Mouse (Mus musculus) forebrain, embryonic 12.5 days (tissue): ENCODE measurements around the gene Ubr4. TPM values are rescaled to one million over a fixed set of nuclear protein-coding genes. Genes with fewer than 3 reads are reported as not detected.

Experiments
- ATAC-seq: fragments of 200-750 bp; cut with Nextera tagmentation; 2 replicates; pipeline ENCODE4 v1.8.0; 2017; ENCODE audit warnings: moderate TSS enrichment; ENCODE audit not compliant: low FRiP score
- H3K27ac ChIP-seq: fragments of 300-500 bp; sonication (generic); 2 replicates; pipeline ENCODE4 v1.5.1; 2016; ENCODE audit warnings: mild to moderate bottlenecking
- H3K27me3 ChIP-seq: fragments of 300-500 bp; sonication (generic); 2 replicates; pipeline ENCODE4 v1.6.1; 2016; ENCODE audit warnings: mild to moderate bottlenecking
- H3K36me3 ChIP-seq: fragments of 300-500 bp; sonication (generic); replicated peaks from 2 replicates; pipeline ENCODE4 v1.6.1; 2016; ENCODE audit warnings: mild to moderate bottlenecking
- H3K4me1 ChIP-seq: fragments of 300-500 bp; sonication (generic); 2 replicates; pipeline ENCODE4 v1.6.1; 2016
- H3K4me2 ChIP-seq: fragments of 300-500 bp; sonication (generic); 2 replicates; pipeline ENCODE4 v1.6.1; 2016; ENCODE audit warnings: mild to moderate bottlenecking, moderate library complexity
- H3K4me3 ChIP-seq: fragments of 300-500 bp; sonication (generic); replicated peaks from 2 replicates; pipeline ENCODE4 v1.5.1; 2016; ENCODE audit warnings: mild to moderate bottlenecking
- H3K9ac ChIP-seq: fragments of 300-500 bp; sonication (generic); 2 replicates; pipeline ENCODE4 v1.6.1; 2016; ENCODE audit warnings: mild to moderate bottlenecking
- H3K9me3 ChIP-seq: fragments of 300-500 bp; sonication (generic); 2 replicates; pipeline ENCODE4 v1.6.1; 2016
- WGBS: fragments of 180-500 bp; shearing (Covaris S2); methylation state at CpG from one replicate; pipeline ENCODE4 v1.1.7; 2016; 5-methylcytosine and 5-hydroxymethylcytosine counted together
- polyA plus RNA-seq: library from polyadenylated mRNA; unstranded; fragments of >200 nt; fragmentation: Nextera tagmentation; extraction: Ambion mirVana; gene quantifications from 2 replicates; pipeline ENCODE4 v1.2.1, GENCODE M21; 2016

Gene Ubr4
- polyA plus RNA-seq, 1 experiment from 2014 or later = 81.5 TPM

GRCm38 (mm10) chr4:139400487-139400886 lies 48.1 kb downstream of the Ubr4 start:
- no peaks in the 10 kb centered on the region for H3K9me3 ChIP-seq
- H3K4me1 ChIP-seq = no peaks in the 10 kb centered on the region
- H3K36me3 ChIP-seq = peaks cover 97% of the 10 kb centered on the region
- no peak overlapping the region for H3K27ac ChIP-seq
- no peak overlapping the region for H3K4me3 ChIP-seq
- no peaks in the 10 kb centered on the region for H3K27me3 ChIP-seq
- WGBS = 87% methylated on average over 5 of the region's 5 CpGs
- ATAC-seq = no peak
- no peak overlapping the region for H3K4me2 ChIP-seq
- no peak overlapping the region for H3K9ac ChIP-seq

GRCm38 (mm10) chr4:139403214-139403613 lies 50.8 kb downstream of the Ubr4 start:
- Histone ChIP-seq H3K9me3 (no peaks in the 10 kb centered on the region), H3K4me3 (no peak overlapping the region), H3K27ac (no peak overlapping the region), H3K4me1 (no peaks in the 10 kb centered on the region), H3K27me3 (no peaks in the 10 kb centered on the region), H3K4me2 (no peak overlapping the region), H3K9ac (no peak overlapping the region), H3K36me3 (peaks cover 99% of the 10 kb centered on the region)
- ATAC-seq = no peak
- 84% methylated on average over 14 of the region's 14 CpGs for WGBS

GRCm38 (mm10) chr4:139411351-139411750 lies 58.9 kb downstream of the Ubr4 start:
- no peaks in the 10 kb centered on the region for H3K4me1 ChIP-seq
- H3K4me3 ChIP-seq = no peak overlapping the region
- no peak overlapping the region for H3K4me2 ChIP-seq
- peaks cover 99% of the 10 kb centered on the region for H3K36me3 ChIP-seq
- 96% methylated on average over 3 of the region's 3 CpGs for WGBS
- no peak overlapping the region for H3K27ac ChIP-seq
- H3K9me3 ChIP-seq = no peaks in the 10 kb centered on the region
- ATAC-seq = no peak
- no peaks in the 10 kb centered on the region for H3K27me3 ChIP-seq
- H3K9ac ChIP-seq = no peak overlapping the region

- Histone ChIP-seq H3K9me3 (no peaks in the 10 kb centered on the region), H3K9ac (no peak overlapping the region), H3K27ac (no peak overlapping the region), H3K4me2 (no peak overlapping the region), H3K36me3 (peaks cover 100% of the 10 kb centered on the region), H3K4me1 (no peaks in the 10 kb centered on the region), H3K27me3 (no peaks in the 10 kb centered on the region), H3K4me3 (no peak overlapping the region)
- 67% methylated on average over 1 of the region's 1 CpGs for WGBS
- no peak for ATAC-seq
These were observed 65.5 kb downstream of the Ubr4 start for GRCm38 (mm10) chr4:139417868-139418267.

GRCm38 (mm10) chr4:139421621-139422020 lies 69.2 kb downstream of the Ubr4 start:
- ATAC-seq = no peak
- 93% methylated on average over 7 of the region's 7 CpGs for WGBS
- Histone ChIP-seq H3K4me3 (no peak overlapping the region), H3K4me1 (no peaks in the 10 kb centered on the region), H3K4me2 (no peak overlapping the region), H3K27me3 (no peaks in the 10 kb centered on the region), H3K9me3 (no peaks in the 10 kb centered on the region), H3K36me3 (peaks cover 100% of the 10 kb centered on the region), H3K27ac (no peak overlapping the region), H3K9ac (no peak overlapping the region)

DNA sequence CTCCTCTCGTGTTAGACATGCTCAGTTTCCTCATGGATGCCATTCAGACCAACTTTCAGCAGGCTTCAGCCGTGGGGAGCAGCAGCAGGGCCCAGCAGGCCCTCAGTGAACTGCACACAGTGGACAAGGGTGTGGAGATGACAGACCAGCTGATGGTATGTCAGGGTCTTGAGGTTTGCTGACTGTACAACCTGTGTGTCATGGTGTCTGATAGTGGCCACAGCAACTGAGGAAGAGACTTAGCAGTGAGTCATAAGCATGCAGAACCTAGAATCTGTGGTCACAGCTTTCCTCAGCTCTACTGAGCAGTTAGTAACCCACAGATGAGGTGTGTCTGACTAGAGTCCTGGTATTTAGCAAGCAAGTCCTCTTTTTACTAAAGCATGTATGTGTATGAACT lies 70.0 kb downstream of the Ubr4 start:
- no peaks in the 10 kb centered on the region for H3K9me3 ChIP-seq
- WGBS = 92% methylated on average over 2 of the region's 2 CpGs
- no peak for ATAC-seq
- H3K27ac ChIP-seq = no peak overlapping the region
- H3K4me2 ChIP-seq = no peak overlapping the region
- no peaks in the 10 kb centered on the region for H3K27me3 ChIP-seq
- H3K4me1 ChIP-seq = no peaks in the 10 kb centered on the region
- no peak overlapping the region for H3K9ac ChIP-seq
- H3K4me3 ChIP-seq = no peak overlapping the region
- H3K36me3 ChIP-seq = peaks cover 100% of the 10 kb centered on the region

DNA sequence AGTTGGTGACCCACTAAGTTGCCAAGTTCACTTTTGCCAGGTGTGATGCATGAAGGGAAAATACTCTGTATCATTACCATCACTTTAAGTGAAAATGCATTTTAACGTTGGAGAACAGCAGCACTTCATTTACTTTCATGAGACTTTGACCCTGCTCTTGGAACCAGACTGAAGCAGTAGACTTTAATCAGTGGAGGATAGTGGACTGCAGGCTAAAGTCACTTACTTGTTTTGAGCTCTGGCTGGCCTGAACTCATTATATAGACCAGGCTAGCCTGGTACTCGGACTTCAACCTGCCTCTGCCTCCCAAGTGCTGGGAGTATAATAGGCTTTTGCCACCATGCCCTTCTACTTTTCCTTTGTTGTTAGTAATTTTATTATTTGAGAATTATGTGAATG lies 70.9 kb downstream of the Ubr4 start:
- Histone ChIP-seq H3K27ac (no peak overlapping the region), H3K9ac (no peak overlapping the region), H3K27me3 (no peaks in the 10 kb centered on the region), H3K9me3 (no peaks in the 10 kb centered on the region), H3K4me3 (no peak overlapping the region), H3K36me3 (peaks cover 100% of the 10 kb centered on the region), H3K4me1 (no peaks in the 10 kb centered on the region), H3K4me2 (no peak overlapping the region)
- WGBS = 85% methylated on average over 2 of the region's 2 CpGs
- ATAC-seq = no peak

DNA sequence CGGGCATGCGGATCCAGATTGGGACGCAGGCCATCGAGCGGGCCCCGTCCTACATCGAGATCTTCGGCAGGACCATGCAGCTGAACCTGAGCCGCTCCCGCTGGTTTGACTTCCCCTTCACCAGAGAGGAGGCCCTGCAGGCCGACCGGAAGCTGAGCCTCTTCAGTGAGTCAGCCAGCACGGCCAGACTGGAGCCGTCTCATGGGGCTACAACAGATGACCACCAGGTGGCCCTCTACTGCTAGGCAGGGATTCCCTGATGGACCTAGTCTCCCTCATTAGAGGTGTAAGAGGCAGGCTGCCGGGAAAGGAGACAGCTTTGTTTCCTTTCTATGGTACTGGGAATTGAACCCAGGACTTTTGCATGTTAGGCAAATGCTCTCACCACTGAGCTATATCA lies 77.8 kb downstream of the Ubr4 start:
- Histone ChIP-seq H3K9ac (no peak overlapping the region), H3K4me1 (no peaks in the 10 kb centered on the region), H3K27me3 (no peaks in the 10 kb centered on the region), H3K27ac (0 out of 2 replicates have a peak overlapping the region, but pooled peaks have one; percentile 13), H3K4me2 (no peak overlapping the region), H3K36me3 (peaks cover 100% of the 10 kb centered on the region), H3K9me3 (no peaks in the 10 kb centered on the region), H3K4me3 (no peak overlapping the region)
- WGBS = 51% methylated on average over 15 of the region's 15 CpGs
- no peak for ATAC-seq

GRCm38 (mm10) chr4:139430891-139431290 lies 78.5 kb downstream of the Ubr4 start:
- no peak overlapping the region for H3K4me3 ChIP-seq
- H3K36me3 ChIP-seq = peaks cover 100% of the 10 kb centered on the region
- no peaks in the 10 kb centered on the region for H3K4me1 ChIP-seq
- no peak for ATAC-seq
- no peaks in the 10 kb centered on the region for H3K27me3 ChIP-seq
- no peak overlapping the region for H3K4me2 ChIP-seq
- H3K27ac ChIP-seq = no peak overlapping the region
- H3K9me3 ChIP-seq = no peaks in the 10 kb centered on the region
- no peak overlapping the region for H3K9ac ChIP-seq
- 73% methylated on average over 4 of the region's 4 CpGs for WGBS

DNA sequence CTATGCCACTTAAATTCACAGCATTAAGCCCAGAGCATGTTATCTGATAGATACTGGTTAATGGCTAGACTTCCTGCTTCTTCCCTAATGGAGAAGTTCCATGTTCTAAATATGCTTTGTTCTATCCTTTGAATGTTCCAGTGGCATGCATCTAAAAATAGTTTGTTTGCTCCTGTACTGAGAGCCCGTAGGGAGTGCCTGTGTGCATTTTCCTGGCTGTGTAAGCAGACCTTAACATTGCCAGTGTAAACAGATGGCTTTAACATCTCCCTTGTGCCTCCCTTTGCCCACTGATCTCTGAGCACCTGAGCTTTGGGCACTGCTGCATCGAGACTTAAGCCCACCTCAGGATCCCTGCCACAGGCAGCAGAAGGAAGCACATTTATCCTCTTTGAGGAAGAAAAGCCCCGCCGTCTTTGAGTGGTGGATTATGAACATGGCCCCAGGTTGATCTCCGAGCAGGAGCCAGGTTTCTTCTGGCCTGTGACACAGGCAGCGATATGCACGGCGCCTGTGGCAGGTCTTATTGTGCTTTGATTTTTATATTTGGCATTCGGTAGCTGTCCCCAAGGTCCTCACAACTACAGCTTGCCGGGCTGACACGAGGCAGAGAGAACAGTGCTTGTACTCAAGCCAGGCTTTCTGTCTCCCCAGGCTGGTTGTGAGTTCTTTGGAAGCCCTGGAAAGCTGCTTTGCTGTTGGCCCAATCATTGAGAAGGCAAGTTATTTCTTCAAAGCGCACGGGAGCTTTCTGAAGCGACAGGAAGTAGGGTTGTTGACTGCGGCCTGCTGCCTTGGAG lies 80.8 kb downstream of the Ubr4 start:
- Histone ChIP-seq H3K9ac (no peak overlapping the region), H3K27ac (no peak overlapping the region), H3K9me3 (no peaks in the 10 kb centered on the region), H3K4me3 (no peak overlapping the region), H3K4me2 (no peak overlapping the region), H3K4me1 (no peaks in the 10 kb centered on the region), H3K36me3 (peaks cover 100% of the 10 kb centered on the region), H3K27me3 (no peaks in the 10 kb centered on the region)
- no peak for ATAC-seq
- WGBS = 92% methylated on average over 15 of the region's 15 CpGs

- WGBS = 85% methylated on average over 5 of the region's 5 CpGs
- no peaks in the 10 kb centered on the region for H3K4me1 ChIP-seq
- no peaks in the 10 kb centered on the region for H3K27me3 ChIP-seq
- no peak overlapping the region for H3K4me2 ChIP-seq
- no peaks in the 10 kb centered on the region for H3K9me3 ChIP-seq
- no peak for ATAC-seq
- H3K27ac ChIP-seq = no peak overlapping the region
- H3K4me3 ChIP-seq = no peak overlapping the region
- peaks cover 98% of the 10 kb centered on the region for H3K36me3 ChIP-seq
- no peak overlapping the region for H3K9ac ChIP-seq
These were observed 88.8 kb downstream of the Ubr4 start for GRCm38 (mm10) chr4:139441244-139441643.

GRCm38 (mm10) chr4:139441806-139442205 lies 89.4 kb downstream of the Ubr4 start:
- no peaks in the 10 kb centered on the region for H3K9me3 ChIP-seq
- peaks cover 98% of the 10 kb centered on the region for H3K36me3 ChIP-seq
- WGBS = 87% methylated on average over 4 of the region's 4 CpGs

More at GRCm38 (mm10) chr4:139441806-139442205, 89.4 kb downstream of the Ubr4 start:
- no peak overlapping the region for H3K27ac ChIP-seq
- H3K4me1 ChIP-seq = no peaks in the 10 kb centered on the region
- no peak overlapping the region for H3K9ac ChIP-seq
- H3K4me2 ChIP-seq = no peak overlapping the region
- H3K4me3 ChIP-seq = no peak overlapping the region
- no peaks in the 10 kb centered on the region for H3K27me3 ChIP-seq
- ATAC-seq = no peak
